Mouse (Mus musculus) MEL-GATA-1-ER (cell line): ENCODE measurements around the gene Grifin.

Source experiments
- DNase-seq: peaks from one replicate; pipeline ENCODE4 v3.0.0-alpha.2; 2012; ENCODE audit warnings: low read depth; ENCODE audit errors: extremely low read depth

Grifin gene

GRCm38 (mm10) chr5:140564896-140565295 lies at the start of gene Grifin:
Grifin (minus strand) TSS chr5:140565071.
- DNase-seq, result no peak

DNA sequence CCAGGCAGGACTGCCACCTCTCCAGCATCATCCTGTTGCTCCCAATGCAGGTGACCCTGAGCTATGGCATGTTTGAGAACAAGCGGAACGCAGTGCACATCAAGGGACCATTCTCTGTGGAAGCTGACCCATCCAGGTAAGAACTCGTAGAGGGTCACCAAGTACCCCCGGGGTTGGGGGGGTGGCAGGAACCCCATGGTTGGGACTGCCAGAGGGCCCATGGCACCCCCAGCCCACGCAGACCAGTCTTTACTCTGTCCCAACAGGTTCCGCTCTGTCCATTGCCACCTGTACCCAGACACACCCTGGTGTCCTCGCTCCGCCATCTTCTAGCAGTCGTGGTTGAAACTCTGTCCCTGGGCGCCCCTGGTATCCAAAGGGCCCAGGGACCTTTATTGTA lies 49.3 kb upstream of the Grifin start:
- DNase-seq, result no peak

DNA sequence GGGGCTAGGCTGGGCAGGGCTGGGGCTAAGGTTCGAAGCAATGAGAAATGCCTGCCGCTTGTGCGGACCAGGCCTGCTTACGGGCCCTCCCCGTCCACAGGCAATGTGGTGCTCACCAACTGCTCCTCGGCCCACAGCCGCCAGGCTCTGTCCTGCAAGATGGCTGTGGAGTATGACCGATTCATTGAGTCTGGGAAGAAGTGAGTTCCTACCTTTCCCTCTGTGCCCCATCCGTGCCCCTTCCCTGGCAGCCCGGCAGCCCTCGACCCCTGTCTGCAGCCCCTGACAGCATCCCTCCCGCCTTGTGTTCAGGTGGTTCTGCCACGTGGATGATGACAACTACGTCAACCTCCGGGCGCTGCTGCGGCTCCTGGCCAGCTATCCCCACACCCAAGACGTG lies 47.3 kb upstream of the Grifin start:
- DNase-seq, result no peak

DNA sequence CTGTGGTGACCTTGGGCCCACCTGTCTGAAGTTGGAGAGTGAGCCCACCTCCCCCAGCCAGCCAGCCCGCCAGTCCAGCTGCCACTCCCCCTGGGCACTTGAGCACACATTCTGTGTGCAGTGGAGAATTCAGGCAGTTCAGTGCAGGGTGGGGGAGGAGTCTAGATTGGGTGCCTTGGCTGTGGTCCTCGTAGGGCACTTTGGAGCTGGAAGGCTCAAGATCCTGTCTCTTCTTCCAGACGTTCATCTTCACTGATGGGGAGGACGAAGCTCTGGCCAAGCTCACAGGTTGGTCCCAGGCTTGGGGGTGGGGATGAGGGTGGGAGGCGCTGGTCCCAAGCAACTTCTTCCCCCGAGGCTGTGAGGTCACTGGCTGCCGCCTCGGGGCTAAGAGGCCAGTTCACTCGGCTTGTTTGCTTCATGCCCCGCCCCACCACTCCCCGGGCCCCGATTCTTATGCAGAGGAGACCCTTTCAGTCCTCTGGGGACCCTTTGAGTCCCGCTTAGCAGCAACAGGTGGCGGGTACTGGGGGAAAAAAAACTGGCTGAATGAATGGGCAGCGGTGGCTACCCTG lies 46.8 kb upstream of the Grifin start:
- no peak for DNase-seq

- DNase-seq, result no peak
Measured at GRCm38 (mm10) chr5:140611021-140611583, 46.2 kb upstream of the Grifin start.

GRCm38 (mm10) chr5:140610273-140611011 lies 45.6 kb upstream of the Grifin start:
- no peak for DNase-seq

DNA sequence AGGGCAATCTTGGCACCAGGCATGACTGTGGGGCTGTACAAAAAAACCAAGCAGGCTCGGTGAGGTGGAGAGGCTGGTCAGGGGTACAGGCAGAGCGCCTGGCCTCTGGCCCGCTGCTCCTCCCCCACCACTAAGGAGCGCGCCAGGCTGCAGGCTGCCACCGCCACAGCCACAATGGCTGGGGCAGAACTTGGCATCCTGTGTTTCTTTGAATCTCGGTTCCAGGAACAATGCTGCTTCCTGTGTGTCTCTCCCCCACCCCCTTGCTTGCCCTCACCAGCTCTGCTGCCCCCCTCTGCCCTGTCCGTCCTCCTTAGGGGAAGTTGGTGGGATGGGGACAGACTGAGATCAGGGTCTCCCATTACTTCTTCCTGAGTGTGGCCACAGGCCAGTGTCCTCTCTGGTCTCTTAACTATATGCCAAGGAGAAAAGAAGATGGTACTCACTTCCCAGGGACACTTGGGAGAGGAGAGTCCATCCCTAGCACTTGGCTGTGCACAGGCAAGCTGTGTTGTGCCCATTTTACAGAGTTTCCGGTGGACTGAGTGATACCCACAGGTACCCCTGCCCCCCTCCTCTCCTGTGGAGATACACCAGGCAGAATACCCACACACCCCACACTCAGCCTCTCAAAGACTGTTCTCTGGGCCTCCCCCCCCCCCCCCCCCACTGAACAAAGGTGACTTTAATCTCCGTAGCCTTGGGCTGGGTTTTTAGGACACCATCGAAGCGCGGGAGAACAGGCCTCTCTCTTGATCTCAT lies 44.8 kb upstream of the Grifin start:
- DNase-seq, result no peak

DNA sequence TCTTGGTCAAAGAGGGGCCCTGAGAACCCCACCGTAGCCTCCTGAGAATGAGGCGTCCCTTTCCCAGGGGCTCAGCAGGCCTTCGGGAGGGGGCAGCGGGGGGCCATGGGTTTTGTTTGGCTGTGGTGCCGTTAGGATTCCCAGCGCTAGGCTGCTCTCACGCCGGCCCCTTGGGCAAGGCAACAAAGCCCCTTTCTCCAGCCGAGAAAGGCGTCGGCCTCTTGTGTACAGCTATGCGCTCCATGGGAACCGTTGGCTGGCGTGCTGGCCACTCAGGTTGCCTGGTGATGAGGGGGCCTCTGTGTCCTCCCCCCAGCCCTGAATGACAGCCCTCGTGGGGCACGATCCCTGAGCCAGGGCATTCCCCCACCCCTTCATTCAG lies 43.8 kb upstream of the Grifin start:
- no peak for DNase-seq

- no peak for DNase-seq
Measured at GRCm38 (mm10) chr5:140607836-140608633, 43.2 kb upstream of the Grifin start.

DNA sequence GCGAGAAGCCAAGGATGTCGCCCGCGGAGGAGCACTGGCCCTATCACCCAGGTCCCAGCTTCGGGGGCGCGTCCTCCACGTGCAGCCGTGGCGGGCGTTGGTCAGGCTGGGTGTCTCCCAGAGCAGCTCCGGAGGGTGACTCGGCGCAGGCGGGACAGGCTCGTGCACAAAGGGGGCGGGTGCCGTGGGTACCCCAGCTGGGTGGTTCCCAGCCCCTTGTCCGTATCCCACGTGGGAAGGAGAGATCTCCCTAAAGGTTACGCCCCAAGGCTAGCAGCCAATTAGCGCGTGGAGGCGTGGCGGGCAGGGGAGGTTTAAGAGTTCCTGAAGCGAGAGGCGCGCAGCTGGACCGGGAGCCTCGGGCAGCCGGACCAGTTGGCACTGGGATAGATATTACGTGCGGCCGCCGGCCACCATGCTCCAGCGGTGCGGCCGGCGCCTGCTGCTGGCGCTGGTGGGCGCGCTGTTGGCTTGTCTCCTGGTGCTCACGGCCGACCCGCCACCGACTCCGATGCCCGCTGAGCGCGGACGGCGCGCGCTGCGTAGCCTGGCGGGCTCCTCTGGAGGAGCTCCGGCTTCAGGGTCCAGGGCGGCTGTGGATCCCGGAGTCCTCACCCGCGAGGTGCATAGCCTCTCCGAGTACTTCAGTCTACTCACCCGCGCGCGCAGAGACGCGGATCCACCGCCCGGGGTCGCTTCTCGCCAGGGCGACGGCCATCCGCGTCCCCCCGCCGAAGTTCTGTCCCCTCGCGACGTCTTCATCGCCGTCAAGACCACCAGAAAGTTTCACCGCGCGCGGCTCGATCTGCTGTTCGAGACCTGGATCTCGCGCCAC lies 42.3 kb upstream of the Grifin start, which contains the start of gene Lfng:
Lfng (plus strand) TSS at position 320 of the 835 bp plus-strand sequence.
- peak; percentile 84 for DNase-seq

DNA sequence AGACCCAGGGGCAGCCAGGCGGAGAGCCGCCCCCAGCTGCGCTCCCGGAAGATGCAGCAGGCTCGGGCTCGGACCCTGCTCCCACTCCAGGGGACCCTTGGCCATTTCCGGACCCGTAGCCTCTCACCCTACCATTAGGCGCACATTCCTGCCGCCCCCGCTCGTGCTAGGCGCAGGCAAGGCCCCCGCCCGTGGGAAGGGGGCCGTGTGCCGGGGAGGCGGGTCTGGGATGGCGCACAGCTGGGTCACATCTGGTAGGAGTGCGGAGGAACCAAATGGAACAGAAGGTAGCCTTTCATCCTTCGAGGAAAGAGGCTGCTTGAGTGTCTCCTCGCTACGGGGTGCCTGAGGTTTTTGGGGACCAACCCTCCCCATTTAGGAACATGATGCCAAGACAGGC lies 41.5 kb upstream of the Grifin start:
- DNase-seq, result no peak

DNA sequence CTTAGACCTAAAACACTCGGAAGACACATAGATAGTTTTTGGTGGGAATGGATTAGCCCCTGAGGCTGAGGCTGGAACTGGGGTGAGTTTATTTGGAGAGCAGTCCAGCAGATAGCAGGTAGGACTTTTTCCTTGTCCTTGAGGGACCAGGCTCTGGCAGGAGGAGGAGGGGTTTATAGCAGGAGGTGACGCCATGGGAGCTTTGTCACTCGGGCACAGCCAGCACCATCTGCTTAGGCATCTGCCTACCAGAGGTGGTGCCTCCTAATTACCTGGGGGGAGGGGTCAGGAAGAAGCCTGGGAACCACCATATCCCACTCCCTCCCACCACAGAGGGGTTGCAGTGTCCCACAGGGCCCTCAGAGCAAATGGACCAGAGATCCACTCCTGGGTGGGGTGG lies 40.4 kb upstream of the Grifin start:
- DNase-seq, result no peak

DNA sequence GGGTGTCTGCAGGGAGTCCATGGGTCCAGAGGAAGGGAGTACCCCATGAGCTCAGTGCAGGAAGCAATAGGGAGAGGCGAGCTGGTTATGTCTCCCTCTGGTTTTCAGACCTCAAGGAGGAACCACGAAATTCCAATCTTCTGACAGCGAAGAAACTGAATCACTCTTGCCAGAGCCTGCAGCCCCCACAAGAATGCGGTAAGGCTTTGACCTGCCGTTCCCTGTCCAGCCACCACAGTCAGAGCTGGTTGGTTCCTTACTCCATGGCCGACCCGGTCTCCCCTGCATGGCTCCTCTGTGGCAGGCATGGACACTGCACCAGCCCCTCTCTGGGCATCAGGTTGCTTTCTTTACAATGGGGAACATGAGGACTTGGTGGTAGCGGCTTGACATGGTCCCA lies 39.5 kb upstream of the Grifin start:
- no peak for DNase-seq

DNA sequence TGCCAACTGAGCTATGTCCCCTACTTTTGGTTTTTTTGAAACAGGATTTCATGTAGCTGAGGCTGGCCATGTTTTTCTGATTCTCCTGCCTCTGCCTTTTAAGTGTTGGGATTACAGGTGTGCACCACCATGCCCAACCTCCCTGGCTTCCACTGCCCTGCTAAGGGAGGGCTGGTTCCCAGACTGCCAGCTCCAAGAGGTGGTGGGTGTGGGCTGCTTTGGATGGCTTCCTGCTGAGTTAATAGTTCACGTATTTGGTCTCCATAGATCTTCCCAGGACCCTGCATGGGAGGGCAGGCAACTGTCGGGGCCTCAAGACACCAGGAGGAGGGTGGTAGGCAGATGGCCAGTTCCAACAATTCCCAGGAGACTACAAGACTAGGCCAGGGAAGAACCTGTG lies 37.7 kb upstream of the Grifin start:
- no peak for DNase-seq

DNA sequence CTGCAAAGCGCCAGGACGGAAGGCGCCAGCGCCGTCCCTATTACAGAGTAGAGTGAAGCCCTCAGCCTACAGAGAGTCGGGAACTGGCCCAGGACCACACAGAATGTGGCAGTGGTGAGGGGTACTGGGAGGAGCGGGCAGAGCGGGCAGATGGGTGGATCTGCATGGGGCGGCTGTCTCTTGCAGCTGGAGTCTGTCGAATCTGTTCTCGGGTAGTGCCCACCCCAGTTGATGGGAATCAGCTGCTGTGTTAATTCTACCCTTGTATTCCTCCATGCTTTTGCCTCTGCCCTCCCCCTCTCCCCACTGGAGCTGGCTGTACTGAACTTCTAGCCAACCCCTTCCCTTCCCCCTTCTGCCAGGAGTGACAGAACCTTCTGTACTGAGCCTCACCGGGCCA lies 36.8 kb upstream of the Grifin start:
- no peak for DNase-seq

GRCm38 (mm10) chr5:140599939-140600338 lies 35.1 kb upstream of the Grifin start:
- no peak for DNase-seq

GRCm38 (mm10) chr5:140597787-140598186 lies 32.9 kb upstream of the Grifin start:
- no peak for DNase-seq

GRCm38 (mm10) chr5:140596927-140597588 lies 32.2 kb upstream of the Grifin start:
- DNase-seq, result no peak

- no peak for DNase-seq
Measured at GRCm38 (mm10) chr5:140596426-140596825, 31.6 kb upstream of the Grifin start.

GRCm38 (mm10) chr5:140594846-140595245 lies 30.0 kb upstream of the Grifin start:
- no peak for DNase-seq
